In the genomic region with DNA sequence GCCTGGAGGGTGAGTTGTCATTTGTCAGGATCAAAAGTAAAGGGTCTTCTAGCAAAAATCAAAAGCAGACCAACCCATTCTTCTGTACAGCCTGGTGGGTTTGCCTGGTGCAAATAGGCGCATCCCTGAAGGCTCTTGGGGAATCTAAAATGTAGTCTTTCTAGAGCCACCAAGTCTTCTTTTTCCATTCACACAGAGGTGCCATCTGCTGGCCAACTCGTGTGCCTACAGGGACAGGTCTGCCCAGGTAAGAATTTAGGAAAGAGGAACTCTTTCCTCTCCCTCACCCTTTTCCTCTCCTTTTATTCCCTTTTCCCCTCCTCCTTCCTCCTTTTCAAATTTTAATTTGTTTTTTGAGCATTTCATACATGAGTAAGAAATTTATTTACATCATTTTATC, we compare ENCODE assay signal across 9 mouse cellular contexts.
DNase-seq lines count a peak whose midpoint lies in the region; ATAC-seq and TF ChIP-seq lines count a peak whose summit lies in the region.
"Had no signal": no experiment of that assay in that cellular context is flagged by ENCODE, and none has a peak within 500 bp of the region (broad histone marks: within the 10 kb centered on the region; RNA-seq: fewer than 3 reads in every experiment).

No protein-coding gene starts in this region.

- 18% methylated on average over 2 of the region's 2 CpGs for WGBS in cerebellum, adult 2 months
- 15% methylated on average over 2 of the region's 2 CpGs for WGBS in liver, postnatal 0 days (ENCODE audit: insufficient replicate concordance)

- TF ChIP-seq CTCF in cerebellum, adult 2 months (IDR thresholded peaks at IDR 0.05; ENCODE audit: borderline replicate concordance, insufficient read depth, low read depth, low read length): peak; percentile 66; the same call in 1 of the 2 replicates
- peak; percentile 45 for TF ChIP-seq CTCF in liver, postnatal 0 days (IDR thresholded peaks at IDR 0.05; ENCODE audit: low read depth)

- in situ Hi-C loops in ES-E14 (cut with MboI; ENCODE audit: low sequenced_read_pairs in 2 of 2, unreplicated experiment in 2 of 2): no loop called here

- no peaks in the 10 kb centered on the region for H3K4me1 ChIP-seq in cerebellum, adult 2 months (ENCODE audit: control insufficient read depth, insufficient read depth, low read length)
- H3K4me1 ChIP-seq in liver, postnatal 0 days (ENCODE audit: insufficient read depth): no peaks in the 10 kb centered on the region
- no peaks in the 10 kb centered on the region for H3K4me1 ChIP-seq in ES-E14 (ENCODE audit: control insufficient read depth in 2 of 2, insufficient read depth in 2 of 2, low read length in 2 of 2, poor library complexity in 1 of 2)
- H3K4me1 ChIP-seq: limb, embryonic 12.5 days had no signal

- no peak for TF ChIP-seq POLR2A in cerebellum, adult 2 months (IDR thresholded peaks at IDR 0.05; ENCODE audit: borderline replicate concordance, insufficient read depth, low read length)

- no peak overlapping the region for H3K4me2 ChIP-seq in liver, postnatal 0 days (ENCODE audit: low read depth, low read length)
- H3K4me2 ChIP-seq: limb, embryonic 12.5 days had no signal

- H3K36me3 ChIP-seq in liver, postnatal 0 days (replicated peaks; ENCODE audit: insufficient read depth, low read length): no peaks in the 10 kb centered on the region
- no peaks in the 10 kb centered on the region for H3K36me3 ChIP-seq in ES-E14 (ENCODE audit: control insufficient read depth, insufficient read depth, low read length, poor library complexity, severe bottlenecking)
- H3K36me3 ChIP-seq: limb, embryonic 12.5 days had no signal

- H3K9me3 ChIP-seq in liver, postnatal 0 days (ENCODE audit: low read length): no peaks in the 10 kb centered on the region
- no peaks in the 10 kb centered on the region for H3K9me3 ChIP-seq in ES-E14 (ENCODE audit: control insufficient read depth, insufficient read depth, low read depth, low read length)
- H3K9me3 ChIP-seq: limb, embryonic 12.5 days had no signal

- H3K27me3 ChIP-seq in cerebellum, adult 2 months (ENCODE audit: control insufficient read depth, insufficient read depth, low read length): no peaks in the 10 kb centered on the region
- H3K27me3 ChIP-seq in liver, postnatal 0 days (ENCODE audit: insufficient read depth, low read length): no peaks in the 10 kb centered on the region

- no peak overlapping the region for H3K27ac ChIP-seq in cerebellum, adult 2 months (ENCODE audit: insufficient read depth, low read length)
- H3K27ac ChIP-seq in liver, postnatal 0 days (ENCODE audit: low read depth): no peak overlapping the region
- no peak overlapping the region for H3K27ac ChIP-seq in ES-E14 (ENCODE audit: insufficient read depth, low read depth, low read length, poor library complexity, severe bottlenecking)
- H3K27ac ChIP-seq: limb, embryonic 12.5 days had no signal

- H3K4me3 ChIP-seq in cerebellum, adult 2 months (replicated peaks; ENCODE audit: insufficient read depth, low read depth, low read length): no peak overlapping the region
- H3K4me3 ChIP-seq in liver, postnatal 0 days (ENCODE audit: low read depth, low read length): no peak overlapping the region
- no peak overlapping the region for H3K4me3 ChIP-seq in ES-E14 (ENCODE audit: insufficient read depth in 1 of 2, low read depth in 1 of 2, low read length in 2 of 2, poor library complexity in 1 of 2, severe bottlenecking in 1 of 2)
- H3K4me3 ChIP-seq: limb, embryonic 12.5 days had no signal

- no peak for TF ChIP-seq EP300 in liver, postnatal 0 days (IDR thresholded peaks at IDR 0.05; ENCODE audit: low read depth)

- no peak for ATAC-seq in liver, postnatal 0 days

- H3K9ac ChIP-seq in liver, postnatal 0 days (replicated peaks): no peak overlapping the region
- H3K9ac ChIP-seq in ES-E14 (ENCODE audit: insufficient read depth, low read depth, low read length, poor library complexity, severe bottlenecking): no peak overlapping the region
- H3K9ac ChIP-seq: limb, embryonic 12.5 days had no signal

- peak in 1 of 2 experiments; percentile 11 for DNase-seq in cerebellum, adult 2 months
- DNase-seq in cerebellum, adult 11-12 months: no peak
- DNase-seq in liver, postnatal 0 days: no peak
- DNase-seq in liver (no peak), ES-E14 (ENCODE audit: low read depth, low spot score) (peak; percentile 11)
- peak; percentile 1 for DNase-seq in induced T-regulatory cell, adult 2 months (ENCODE audit: low read depth)
- no peak for DNase-seq in layer of hippocampus, adult 11-12 months (ENCODE audit: low spot score)
- no peak for DNase-seq in c-Kit-positive CD71-positive TER-119-positive erythroid progenitor cells, embryonic 14.5 days (ENCODE audit: low spot score)

TF ChIP-seq in ES-E14, 5 proteins besides CTCF, POLR2A, EP300 and RAD21:
- TF ChIP-seq HCFC1 (IDR thresholded peaks at IDR 0.05; ENCODE audit: borderline replicate concordance, insufficient read depth, low read length) (no peak), ZC3H11A (IDR thresholded peaks at IDR 0.05; ENCODE audit: borderline replicate concordance, low read depth, low read length) (no peak), ZNF384 (IDR thresholded peaks at IDR 0.05; ENCODE audit: low read depth, low read length) (no peak), CHD2 (IDR thresholded peaks at IDR 0.05; ENCODE audit: low read depth, low read length) (no peak), MAFK (IDR thresholded peaks at IDR 0.05; ENCODE audit: insufficient read depth, low read depth, low read length) (no peak)

Comparison
In these comparisons a context has a peak if more than half of its experiments do, and no peak if none do; other contexts are left out.
1. DNase-seq: peak in ES-E14 (single experiment) and induced T-regulatory cell, adult 2 months (single experiment); none in cerebellum, adult 11-12 months (single experiment), liver, postnatal 0 days (single experiment), liver (single experiment), layer of hippocampus, adult 11-12 months (single experiment) and c-Kit-positive CD71-positive TER-119-positive erythroid progenitor cells, embryonic 14.5 days (single experiment).